Mouse (Mus musculus) forebrain, embryonic 15.5 days (tissue): ENCODE measurements at regions not wholly inside any gene's neighbourhood (a gene's known extent, or its start where the extent isn't known, plus 50 kb on each side); places are given as distances from the start of the nearest gene placed in this dataset.
A peak's percentile ranks its signal among the peaks of the same experiment; 100 is the strongest.

Experiments
- ATAC-seq: fragments of 200-750 bp; cut with Nextera tagmentation; replicated peaks from 2 replicates; pipeline ENCODE4 v1.8.0; 2017; ENCODE audit warnings: mild to moderate bottlenecking, moderate TSS enrichment, moderate library complexity
- H3K27ac ChIP-seq: fragments of 300-500 bp; sonication (generic); replicated peaks from 2 replicates; pipeline ENCODE4 v1.5.1; 2015; ENCODE audit warnings: mild to moderate bottlenecking, inconsistent platforms
- H3K27me3 ChIP-seq: fragments of 300-500 bp; sonication (generic); 2 replicates; pipeline ENCODE4 v1.6.1; 2015; ENCODE audit warnings: inconsistent platforms
- H3K36me3 ChIP-seq: fragments of 300-500 bp; sonication (generic); 2 replicates; pipeline ENCODE4 v1.6.1; 2015; ENCODE audit warnings: mild to moderate bottlenecking, inconsistent platforms
- H3K4me1 ChIP-seq: fragments of 300-500 bp; sonication (generic); 2 replicates; pipeline ENCODE4 v1.6.1; 2015; ENCODE audit warnings: inconsistent platforms
- H3K4me2 ChIP-seq: fragments of 300-500 bp; sonication (generic); replicated peaks from 2 replicates; pipeline ENCODE4 v1.6.1; 2015; ENCODE audit warnings: mild to moderate bottlenecking, inconsistent platforms
- H3K4me3 ChIP-seq: fragments of 300-500 bp; sonication (generic); 2 replicates; pipeline ENCODE4 v1.5.1; 2015; ENCODE audit warnings: mild to moderate bottlenecking, inconsistent platforms
- H3K9ac ChIP-seq: fragments of 300-500 bp; sonication (generic); replicated peaks from 2 replicates; pipeline ENCODE4 v1.6.1; 2015; ENCODE audit warnings: mild to moderate bottlenecking, inconsistent platforms
- H3K9me3 ChIP-seq: fragments of 300-500 bp; sonication (generic); 2 replicates; pipeline ENCODE4 v1.6.1; 2016; ENCODE audit warnings: inconsistent platforms
- WGBS: fragments of 180-500 bp; shearing (Covaris S2); methylation state at CpG from one replicate; pipeline ENCODE4 v1.1.7; 2015; ENCODE audit warnings: mixed read lengths; 5-methylcytosine and 5-hydroxymethylcytosine counted together

DNA sequence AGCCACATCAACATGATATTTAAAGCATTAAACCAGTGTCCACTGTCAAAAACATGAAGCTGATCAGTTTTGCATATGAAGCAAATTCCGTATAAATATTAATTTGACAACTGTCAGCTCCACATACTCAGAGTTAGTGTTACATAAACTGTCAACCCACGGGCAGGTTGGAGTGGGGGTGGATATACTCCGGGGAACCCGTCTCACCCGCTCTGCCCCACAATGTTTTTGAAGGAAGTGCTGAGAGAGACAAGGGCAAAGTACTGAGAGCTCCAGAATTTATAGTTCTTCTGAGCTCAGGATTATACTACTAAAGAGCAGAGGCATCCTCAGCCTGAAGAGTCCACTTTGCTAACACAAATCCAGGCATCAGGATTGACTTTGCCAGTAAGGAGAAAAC lies 132.5 kb upstream of the Ptprk start:
- Histone ChIP-seq H3K4me3 (no peak overlapping the region), H3K36me3 (no peaks in the 10 kb centered on the region), H3K9me3 (no peaks in the 10 kb centered on the region), H3K27me3 (no peaks in the 10 kb centered on the region), H3K4me1 (no peaks in the 10 kb centered on the region), H3K9ac (no peak overlapping the region), H3K27ac (no peak overlapping the region), H3K4me2 (no peak overlapping the region)
- no peak for ATAC-seq
- 87% methylated on average over 5 of the region's 5 CpGs for WGBS

DNA sequence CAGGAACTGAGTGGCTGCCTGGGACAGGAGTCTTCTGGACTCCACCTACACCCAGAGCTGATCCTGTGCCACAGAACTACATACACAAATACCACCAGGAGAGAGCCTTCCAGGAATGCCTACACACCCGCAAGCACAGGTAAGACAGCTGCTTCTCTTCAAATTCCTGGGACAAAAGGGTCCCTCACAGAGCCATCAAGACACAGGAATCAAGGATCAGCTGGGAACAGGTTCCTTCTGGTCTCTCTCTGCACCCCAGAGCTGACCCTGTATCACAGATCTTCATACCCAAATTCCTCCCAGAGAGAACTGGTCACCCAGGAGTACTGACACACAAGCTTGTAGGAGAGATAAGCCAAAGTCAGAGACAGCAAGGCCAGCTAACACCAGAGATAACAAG lies 125.5 kb upstream of the Ptprk start:
- no peaks in the 10 kb centered on the region for H3K27me3 ChIP-seq
- no peak overlapping the region for H3K27ac ChIP-seq
- H3K4me3 ChIP-seq, result no peak overlapping the region
- no peak for ATAC-seq
- no peaks in the 10 kb centered on the region for H3K36me3 ChIP-seq
- no peak overlapping the region for H3K9ac ChIP-seq
- H3K4me2 ChIP-seq, result no peak overlapping the region
- no peaks in the 10 kb centered on the region for H3K9me3 ChIP-seq
- 94% methylated on average over 1 of the region's 1 CpGs for WGBS
- H3K4me1 ChIP-seq, result no peaks in the 10 kb centered on the region

DNA sequence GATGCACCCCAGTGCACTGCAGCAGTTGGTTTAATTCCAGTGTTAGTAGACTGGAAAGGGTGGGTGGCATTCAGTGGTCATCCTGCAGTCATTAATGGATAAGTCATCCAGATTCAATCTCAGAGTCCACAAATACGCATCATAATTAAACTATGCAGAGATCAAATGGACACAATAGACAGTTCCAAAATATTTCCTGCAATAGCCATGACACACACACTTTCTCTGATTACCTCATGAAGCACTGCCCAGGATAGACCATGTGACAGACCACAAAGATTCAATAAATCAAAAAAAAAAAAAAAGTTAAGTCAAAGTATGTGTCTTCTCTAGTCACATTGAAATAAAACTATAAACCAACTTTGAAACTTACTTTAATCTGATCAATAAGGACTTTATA lies 106.4 kb upstream of the Ptprk start:
- WGBS, result 100% methylated on average over 1 of the region's 1 CpGs
- Histone ChIP-seq H3K36me3 (no peaks in the 10 kb centered on the region), H3K4me2 (no peak overlapping the region), H3K27ac (no peak overlapping the region), H3K4me1 (no peaks in the 10 kb centered on the region), H3K9me3 (no peaks in the 10 kb centered on the region), H3K4me3 (no peak overlapping the region), H3K27me3 (no peaks in the 10 kb centered on the region), H3K9ac (no peak overlapping the region)
- ATAC-seq, result no peak

DNA sequence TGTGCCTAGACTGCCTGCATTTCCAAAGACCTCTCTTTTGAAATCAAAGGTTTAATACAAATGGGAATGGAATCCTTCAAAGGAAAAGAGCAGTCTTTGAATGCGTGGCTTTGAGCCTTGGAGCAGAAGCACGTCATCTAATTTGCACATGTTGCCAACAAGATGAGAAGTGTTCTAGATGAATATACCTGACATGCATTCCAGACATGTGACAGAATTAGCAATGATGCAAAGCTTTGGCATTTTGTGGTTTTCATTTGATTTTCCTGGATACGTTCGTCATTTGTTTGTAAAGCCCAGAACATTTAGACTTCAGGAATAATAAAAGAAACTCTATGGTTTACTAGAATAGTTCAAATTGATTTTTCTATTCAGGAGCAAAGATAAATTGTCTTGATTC lies 90.6 kb upstream of the Ptprk start:
- H3K4me1 ChIP-seq, result no peaks in the 10 kb centered on the region
- no peak for ATAC-seq
- no peak overlapping the region for H3K4me2 ChIP-seq
- H3K9me3 ChIP-seq, result no peaks in the 10 kb centered on the region
- no peak overlapping the region for H3K4me3 ChIP-seq
- no peak overlapping the region for H3K27ac ChIP-seq
- H3K27me3 ChIP-seq, result no peaks in the 10 kb centered on the region
- WGBS, result 72% methylated on average over 4 of the region's 4 CpGs
- no peak overlapping the region for H3K9ac ChIP-seq
- H3K36me3 ChIP-seq, result no peaks in the 10 kb centered on the region

DNA sequence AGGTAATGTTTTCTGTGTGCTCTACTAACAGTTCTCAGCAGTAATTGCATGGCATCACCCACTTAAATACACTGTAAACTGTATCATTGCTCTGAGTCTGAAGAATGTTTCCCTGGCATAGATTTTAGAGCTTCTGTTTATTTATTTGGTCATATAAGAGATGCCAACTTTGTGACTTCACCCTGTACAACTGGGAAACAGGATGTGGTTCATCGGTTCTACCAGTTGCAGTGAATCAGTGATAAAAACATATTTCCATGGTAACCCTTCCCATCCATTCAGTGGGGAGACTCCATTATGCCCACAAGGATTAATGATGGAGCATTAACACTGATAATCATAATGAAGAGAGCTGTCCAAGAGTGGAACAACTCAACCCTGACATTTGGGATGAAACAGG lies 89.6 kb upstream of the Ptprk start:
- Histone ChIP-seq H3K27ac (no peak overlapping the region), H3K9me3 (no peaks in the 10 kb centered on the region), H3K4me1 (no peaks in the 10 kb centered on the region), H3K9ac (no peak overlapping the region), H3K36me3 (no peaks in the 10 kb centered on the region), H3K4me3 (no peak overlapping the region), H3K4me2 (no peak overlapping the region), H3K27me3 (no peaks in the 10 kb centered on the region)
- ATAC-seq, result no peak
- WGBS, result 79% methylated on average over 1 of the region's 1 CpGs

DNA sequence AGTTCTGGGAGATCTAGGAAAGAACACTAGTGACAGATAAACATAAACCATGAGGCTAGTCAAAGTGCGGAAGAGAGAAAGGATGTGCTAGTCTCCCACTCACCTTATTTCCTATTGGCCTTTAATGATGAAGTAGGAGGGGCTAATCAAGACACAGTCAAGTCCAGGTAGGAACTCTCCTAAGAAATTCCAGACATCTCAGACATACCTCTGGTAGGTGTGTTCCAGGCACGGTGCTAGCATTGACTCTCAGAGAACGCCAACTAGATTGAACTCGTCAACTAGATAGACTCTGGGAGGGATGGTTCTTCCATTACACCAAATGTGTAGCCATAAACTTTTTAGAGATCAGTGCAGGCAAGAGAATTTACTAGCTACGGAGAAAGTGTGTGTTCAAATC lies 87.6 kb upstream of the Ptprk start:
- Histone ChIP-seq H3K9ac (no peak overlapping the region), H3K36me3 (no peaks in the 10 kb centered on the region), H3K9me3 (no peaks in the 10 kb centered on the region), H3K4me2 (no peak overlapping the region), H3K27ac (no peak overlapping the region), H3K4me3 (no peak overlapping the region), H3K27me3 (no peaks in the 10 kb centered on the region), H3K4me1 (no peaks in the 10 kb centered on the region)
- WGBS, result 97% methylated on average over 5 of the region's 5 CpGs
- no peak for ATAC-seq

DNA sequence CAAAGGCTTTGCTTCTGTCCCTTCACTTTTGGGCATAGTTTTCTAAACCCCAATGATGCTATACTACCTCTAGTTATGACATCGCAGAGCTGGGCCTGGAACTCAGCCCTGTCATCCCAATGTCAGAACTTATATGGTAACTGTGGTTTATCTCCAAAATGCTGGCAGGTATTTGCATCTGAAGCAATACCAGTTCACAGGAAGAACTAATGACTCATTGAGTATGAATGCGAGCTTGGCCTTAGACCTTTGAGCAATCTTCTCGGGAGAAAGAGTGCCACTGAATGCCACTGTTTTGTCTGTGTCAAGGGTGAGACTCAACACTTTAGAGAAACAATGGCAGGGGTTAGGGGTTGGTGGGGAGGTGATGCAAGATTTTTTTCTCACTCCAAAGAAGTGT lies 86.6 kb upstream of the Ptprk start:
- Histone ChIP-seq H3K9ac (no peak overlapping the region), H3K4me2 (no peak overlapping the region), H3K9me3 (no peaks in the 10 kb centered on the region), H3K4me1 (no peaks in the 10 kb centered on the region), H3K27ac (no peak overlapping the region), H3K36me3 (no peaks in the 10 kb centered on the region), H3K4me3 (no peak overlapping the region), H3K27me3 (no peaks in the 10 kb centered on the region)
- no peak for ATAC-seq
- 78% methylated on average over 3 of the region's 3 CpGs for WGBS

DNA sequence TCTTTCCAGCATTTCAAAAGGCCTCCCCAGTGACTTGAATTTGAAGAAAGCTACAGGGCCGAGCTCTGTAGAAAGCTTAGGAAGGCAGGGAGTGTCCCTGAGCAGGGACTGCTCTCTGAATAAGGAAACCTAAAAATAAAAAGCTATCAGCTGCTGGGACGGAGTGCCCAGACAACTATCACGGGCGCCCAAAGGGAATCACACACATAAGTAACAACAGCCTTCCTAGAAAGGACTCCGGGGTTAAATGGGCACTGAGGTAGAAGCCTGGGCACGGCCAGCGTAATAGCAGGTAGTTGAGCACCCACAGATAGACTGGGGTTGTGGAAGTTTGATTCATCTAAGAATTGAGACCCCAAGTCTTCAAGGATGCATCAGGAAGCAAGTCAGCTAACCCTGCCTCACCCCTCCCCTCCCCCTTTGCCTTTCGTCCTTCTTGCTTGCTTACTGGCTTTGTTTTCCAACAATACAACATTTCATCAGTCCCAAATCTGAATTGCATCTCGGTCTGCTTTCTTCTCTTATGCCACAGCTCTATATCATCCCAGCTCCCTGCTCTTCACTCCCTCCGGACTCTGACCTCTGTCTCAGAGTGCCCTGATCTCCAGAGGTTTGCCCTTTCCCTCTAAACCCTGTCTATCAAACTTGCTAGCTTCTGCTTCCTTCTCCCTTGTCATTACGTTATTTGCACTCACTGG lies 84.1 kb upstream of the Ptprk start:
- Histone ChIP-seq H3K4me1 (no peaks in the 10 kb centered on the region), H3K9me3 (no peaks in the 10 kb centered on the region), H3K4me2 (no peak overlapping the region), H3K4me3 (no peak overlapping the region), H3K9ac (no peak overlapping the region), H3K36me3 (no peaks in the 10 kb centered on the region), H3K27ac (no peak overlapping the region), H3K27me3 (no peaks in the 10 kb centered on the region)
- 65% methylated on average over 11 of the region's 11 CpGs for WGBS
- no peak for ATAC-seq

DNA sequence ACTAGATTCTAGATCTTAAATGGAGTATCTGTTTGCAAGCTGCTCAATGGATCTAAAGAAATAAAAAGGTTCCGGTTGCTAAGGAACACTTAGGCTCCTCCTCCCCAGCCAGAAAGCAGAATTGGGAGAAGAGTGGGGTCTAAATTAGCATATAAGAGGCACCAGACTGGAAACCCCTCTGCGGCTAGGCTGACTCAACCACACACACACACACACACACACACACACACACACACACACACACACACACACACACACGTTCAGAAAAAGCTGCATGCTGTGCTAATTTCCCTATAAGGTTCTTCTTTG lies 83.6 kb upstream of the Ptprk start:
- Histone ChIP-seq H3K4me1 (no peaks in the 10 kb centered on the region), H3K4me3 (no peak overlapping the region), H3K9ac (no peak overlapping the region), H3K9me3 (no peaks in the 10 kb centered on the region), H3K27ac (no peak overlapping the region), H3K27me3 (no peaks in the 10 kb centered on the region), H3K4me2 (no peak overlapping the region), H3K36me3 (no peaks in the 10 kb centered on the region)
- 29% methylated on average over 3 of the region's 3 CpGs for WGBS
- 0 out of 2 replicates have a peak, but pooled peaks have one; percentile 46 for ATAC-seq

DNA sequence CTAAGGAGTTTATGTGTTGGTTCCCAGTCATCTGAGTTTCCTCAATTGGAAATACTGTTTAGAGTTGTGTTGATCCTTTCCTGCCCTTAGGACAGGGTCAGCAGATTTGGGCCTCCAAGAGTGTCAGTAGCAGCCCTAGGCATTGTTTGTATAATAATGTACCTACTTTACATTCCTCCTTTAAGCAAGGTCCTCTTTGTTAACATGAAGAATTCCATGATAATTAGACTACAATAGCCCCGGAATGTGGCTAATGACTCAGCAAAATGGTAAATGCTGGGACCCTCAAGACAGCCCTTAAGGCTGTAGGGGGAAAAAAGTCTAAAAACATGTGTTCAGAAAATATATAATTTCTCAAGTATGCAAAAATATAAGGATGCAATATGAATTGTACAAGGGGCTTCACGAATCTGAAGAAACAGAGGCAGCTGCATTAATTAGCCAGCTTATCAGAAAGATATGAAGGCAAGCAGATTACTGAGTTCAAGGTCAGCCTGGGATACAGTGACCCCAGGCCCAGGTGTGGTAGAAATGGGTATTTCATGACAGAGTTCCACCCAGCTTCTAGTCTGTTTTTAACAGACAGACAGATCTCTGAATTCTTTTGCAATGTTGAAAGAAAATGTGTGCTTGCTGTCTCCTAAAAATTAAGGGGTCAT lies 80.1 kb upstream of the Ptprk start:
- H3K27ac ChIP-seq, result no peak overlapping the region
- no peak overlapping the region for H3K4me2 ChIP-seq
- H3K9me3 ChIP-seq, result no peaks in the 10 kb centered on the region
- H3K36me3 ChIP-seq, result no peaks in the 10 kb centered on the region
- no peak for ATAC-seq
- 70% methylated on average over 2 of the region's 2 CpGs for WGBS
- H3K4me3 ChIP-seq, result no peak overlapping the region
- H3K27me3 ChIP-seq, result no peaks in the 10 kb centered on the region
- no peak overlapping the region for H3K9ac ChIP-seq
- no peaks in the 10 kb centered on the region for H3K4me1 ChIP-seq

DNA sequence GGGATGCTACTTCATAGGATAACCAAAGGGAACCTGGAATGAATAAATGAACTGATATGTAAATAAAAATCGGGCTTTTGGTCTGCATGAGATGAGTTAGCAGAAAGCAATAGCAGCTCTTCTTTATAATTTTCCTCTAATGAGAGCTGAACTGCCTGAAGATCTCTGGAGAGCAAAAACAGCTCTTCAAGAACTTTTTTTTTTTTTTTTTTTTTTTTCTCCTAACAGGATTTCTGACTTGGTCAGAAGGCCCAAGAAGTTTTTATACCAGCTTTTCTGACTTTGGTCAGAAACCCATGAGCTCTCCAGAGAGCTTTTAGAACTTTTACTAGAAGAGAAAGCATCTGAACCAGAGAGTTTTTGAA lies 79.6 kb upstream of the Ptprk start:
- Histone ChIP-seq H3K36me3 (no peaks in the 10 kb centered on the region), H3K4me1 (no peaks in the 10 kb centered on the region), H3K27ac (no peak overlapping the region), H3K4me3 (no peak overlapping the region), H3K9ac (no peak overlapping the region), H3K4me2 (no peak overlapping the region), H3K9me3 (no peaks in the 10 kb centered on the region), H3K27me3 (no peaks in the 10 kb centered on the region)
- WGBS, result 98% methylated on average over 1 of the region's 1 CpGs
- no peak for ATAC-seq

DNA sequence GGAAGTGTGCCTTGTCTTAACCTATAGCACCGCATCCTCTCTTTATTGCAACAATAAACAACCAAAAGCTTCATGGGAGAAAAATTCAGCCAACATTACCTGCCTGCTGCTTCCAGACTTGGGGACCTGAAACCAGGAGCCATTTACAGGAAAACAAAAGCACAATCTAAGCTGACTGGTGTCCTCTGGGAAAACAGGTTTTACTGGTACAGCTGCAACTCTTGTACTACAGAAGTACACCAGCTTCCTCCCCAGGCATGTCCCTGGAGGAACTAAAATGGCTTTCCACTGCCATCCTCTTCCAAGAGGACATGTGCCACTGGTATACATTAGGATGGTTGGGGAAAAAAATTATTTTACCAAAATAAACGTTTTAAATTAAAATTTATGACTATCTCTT lies 63.9 kb upstream of the Ptprk start:
- WGBS, result 62% methylated on average over 2 of the region's 2 CpGs
- Histone ChIP-seq H3K27me3 (no peaks in the 10 kb centered on the region), H3K36me3 (no peaks in the 10 kb centered on the region), H3K27ac (no peak overlapping the region), H3K4me1 (no peaks in the 10 kb centered on the region), H3K9ac (no peak overlapping the region), H3K4me2 (no peak overlapping the region), H3K4me3 (no peak overlapping the region), H3K9me3 (no peaks in the 10 kb centered on the region)
- ATAC-seq, result no peak

DNA sequence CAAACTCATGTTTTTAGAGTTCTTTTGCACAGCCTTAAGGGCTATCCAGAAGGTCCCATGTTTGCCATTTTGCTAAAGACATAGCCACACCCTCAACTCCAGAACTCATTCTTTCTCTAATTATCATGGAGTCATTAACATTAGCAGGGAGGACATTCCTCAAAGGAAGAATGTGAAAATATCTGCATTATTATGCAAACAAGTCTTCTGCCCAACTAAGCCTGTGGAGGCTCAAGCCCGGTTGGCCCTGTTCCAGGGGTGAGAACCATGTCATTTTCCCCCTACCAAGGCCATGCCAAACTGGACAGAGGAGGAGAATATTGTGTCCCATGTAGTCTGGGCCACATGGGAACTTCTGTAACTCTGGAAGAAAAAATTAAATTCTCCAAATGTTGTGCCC lies 62.5 kb upstream of the Ptprk start:
- H3K4me2 ChIP-seq, result no peak overlapping the region
- 69% methylated on average over 1 of the region's 1 CpGs for WGBS
- no peak overlapping the region for H3K9ac ChIP-seq
- H3K4me1 ChIP-seq, result no peaks in the 10 kb centered on the region
- no peaks in the 10 kb centered on the region for H3K27me3 ChIP-seq
- no peak overlapping the region for H3K27ac ChIP-seq
- no peak overlapping the region for H3K4me3 ChIP-seq
- no peaks in the 10 kb centered on the region for H3K36me3 ChIP-seq
- ATAC-seq, result no peak
- no peaks in the 10 kb centered on the region for H3K9me3 ChIP-seq
